Mouse (Mus musculus): ENCODE data around the gene Trim15. TPM values are rescaled to one million over a fixed set of nuclear protein-coding genes. Genes with fewer than 3 reads are reported as not detected.
"Not testable (repeated sequence)": the region's sequence is repeated elsewhere in the genome, so short reads cannot be mapped to it uniquely, and the experiment has no call there.

Trim15 gene
- polyA plus RNA-seq, 1 experiment from 2014 or later = 0.37 TPM

DNA sequence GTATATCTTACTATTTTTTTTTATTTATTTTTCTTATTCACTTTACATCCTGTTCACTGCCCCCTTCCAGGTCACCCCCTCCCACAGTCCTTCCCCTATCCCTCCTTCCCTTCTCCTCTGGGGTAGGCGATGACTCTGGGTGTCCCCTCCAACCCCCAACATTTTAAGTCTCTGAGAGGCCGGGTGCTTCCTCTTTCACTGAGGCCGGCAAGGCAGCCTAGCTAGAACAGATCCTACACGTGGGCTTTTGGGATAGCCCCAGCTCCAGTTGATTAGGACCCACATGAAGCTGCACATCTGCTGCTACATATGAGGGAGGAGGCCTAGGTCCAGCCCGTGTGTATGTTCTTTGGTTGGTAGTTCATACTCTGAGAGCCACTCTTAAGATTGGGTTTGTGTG is 28.0 kb downstream of the Trim15 start:
- Histone ChIP-seq H3K9me3 (replicated peaks) (no peaks in the 10 kb centered on the region), H3K4me3 (no peak overlapping the region), H3K36me3 (no peaks in the 10 kb centered on the region), H3K27me3 (no peaks in the 10 kb centered on the region), H3K27ac (no peak overlapping the region), H3K9ac (no peak overlapping the region), H3K4me2 (replicated peaks) (no peak overlapping the region), H3K4me1 (peaks cover 15% of the 10 kb centered on the region)
- WGBS = 88% methylated on average over 5 of the region's 5 CpGs
- ATAC-seq (ENCODE audit: low FRiP score) = no peak

DNA sequence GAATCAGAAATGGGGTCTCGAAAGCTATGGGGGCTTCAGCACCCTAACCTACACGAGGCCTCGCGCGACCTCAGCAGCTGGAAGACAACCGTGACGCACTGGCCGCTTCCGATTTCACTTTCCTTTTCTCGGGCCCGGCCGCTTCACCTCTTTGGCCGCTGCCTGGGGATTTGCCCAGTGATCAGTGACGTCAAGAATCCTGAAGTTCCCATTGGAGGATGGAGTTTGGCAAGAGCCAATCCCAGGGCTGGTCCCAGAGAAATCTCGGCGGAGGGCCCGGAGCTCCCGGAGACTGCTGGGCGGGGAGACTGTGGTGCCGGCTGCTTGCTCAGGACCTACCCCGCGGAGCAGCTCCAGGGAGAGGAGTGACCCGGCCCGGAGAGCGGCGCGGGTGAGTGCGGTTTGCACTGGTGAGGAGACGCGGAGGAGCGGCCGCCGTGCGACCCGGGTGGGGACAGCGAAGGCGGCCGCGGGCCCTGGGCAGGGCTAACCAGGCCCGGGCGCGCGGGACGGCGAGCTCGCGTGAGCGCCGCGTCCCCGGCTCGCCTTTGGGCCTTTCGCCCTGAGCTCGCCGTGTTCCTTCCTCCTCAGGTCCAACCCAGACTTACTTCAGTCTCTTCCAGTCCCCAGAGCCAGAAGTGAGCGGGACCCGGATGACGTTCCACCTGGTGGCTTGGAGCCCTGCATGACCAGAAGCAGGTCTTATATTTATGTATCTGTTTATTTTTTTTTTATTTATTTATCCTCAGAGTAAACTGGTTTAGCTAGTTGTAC is 29.9 kb downstream of the Trim15 start, which contains the start of gene Trim26:
Trim26 (plus strand) TSS at position 261 of the 774 bp plus-strand sequence.
- H3K27me3 ChIP-seq = no peaks in the 10 kb centered on the region
- peak within 1 kb of the TSS; percentile 87 for H3K9ac ChIP-seq
- peak within 1 kb of the TSS; percentile 79 for H3K4me3 ChIP-seq
- WGBS = under 1% methylated on average over 58 of the region's 58 CpGs
- peak within 1 kb of the TSS; percentile 93 for H3K27ac ChIP-seq
- H3K9me3 ChIP-seq (replicated peaks) = no peaks in the 10 kb centered on the region
- ATAC-seq (ENCODE audit: low FRiP score) = peak; percentile 99
- no peaks in the 10 kb centered on the region for H3K36me3 ChIP-seq
- peak within 1 kb of the TSS; percentile 61 for H3K4me2 ChIP-seq (replicated peaks)
- H3K4me1 ChIP-seq = peaks cover 15% of the 10 kb centered on the region

DNA sequence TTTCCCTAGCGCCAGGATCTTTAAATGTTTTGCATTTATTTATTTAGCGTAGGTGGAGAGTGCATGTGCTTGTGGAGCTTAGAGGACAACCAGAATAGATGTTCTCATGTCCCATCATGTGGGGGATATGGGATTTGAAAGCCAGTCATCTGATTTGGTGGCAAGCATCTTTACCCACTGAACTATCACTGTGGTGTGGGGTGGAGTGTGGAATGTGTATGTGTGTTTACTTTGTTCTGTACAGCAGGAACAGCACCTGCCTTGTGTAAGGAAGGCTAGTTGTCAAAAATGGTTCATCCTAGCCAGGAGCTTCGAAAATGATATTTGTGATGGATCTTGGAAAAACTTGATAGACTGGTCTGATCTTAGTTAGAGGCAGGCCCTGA is 30.6 kb downstream of the Trim15 start:
- 18% methylated on average over 3 of the region's 3 CpGs for WGBS
- Histone ChIP-seq H3K27ac (peak overlapping the region; percentile 93), H3K36me3 (no peaks in the 10 kb centered on the region), H3K9me3 (replicated peaks) (no peaks in the 10 kb centered on the region), H3K4me1 (peaks cover 15% of the 10 kb centered on the region), H3K4me3 (peak overlapping the region; percentile 79), H3K27me3 (no peaks in the 10 kb centered on the region), H3K9ac (peak overlapping the region; percentile 87), H3K4me2 (replicated peaks) (peak overlapping the region; percentile 61)
- peak; percentile 35 for ATAC-seq (ENCODE audit: low FRiP score)

DNA sequence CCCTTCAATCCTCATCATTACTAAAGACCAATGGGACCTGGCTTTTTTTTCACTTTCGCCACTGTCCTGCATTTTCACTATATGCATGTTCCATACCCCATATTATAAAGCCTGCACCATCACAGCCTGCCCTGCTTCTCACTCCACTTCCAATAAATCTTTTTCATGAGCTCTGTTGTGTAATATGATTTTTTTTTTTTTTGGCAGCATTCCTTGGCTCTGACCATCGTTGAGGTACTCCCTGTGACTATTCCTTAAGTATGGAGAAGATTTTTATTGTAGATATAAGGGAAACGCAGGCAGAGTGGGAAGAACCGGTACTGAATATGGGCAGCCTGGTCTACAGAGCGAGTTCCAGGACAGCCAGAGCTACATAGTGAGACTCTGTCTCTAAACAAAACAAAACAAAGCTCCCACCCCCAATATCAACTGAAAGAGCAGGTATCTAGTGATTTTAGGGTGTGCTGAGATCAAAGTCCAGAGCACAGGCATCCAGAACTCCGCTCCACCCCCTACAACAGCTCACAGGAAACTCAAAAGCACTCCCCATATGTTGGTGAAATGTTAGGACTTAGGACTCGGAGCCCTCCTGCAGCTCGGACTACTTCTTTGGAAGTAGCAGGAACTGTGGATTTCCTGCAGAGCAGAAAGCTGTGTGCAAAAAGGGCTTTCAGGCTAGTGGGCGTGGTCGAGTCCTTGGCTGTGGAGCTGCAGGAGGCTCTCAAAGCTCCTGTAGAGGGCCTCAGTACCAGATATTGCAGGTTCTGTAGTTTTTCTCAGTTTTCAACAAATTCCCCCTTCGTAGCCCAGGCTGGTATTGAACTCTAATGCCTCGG is 31.2 kb downstream of the Trim15 start:
- Histone ChIP-seq H3K4me1 (peaks cover 15% of the 10 kb centered on the region), H3K9me3 (replicated peaks) (no peaks in the 10 kb centered on the region), H3K4me2 (replicated peaks) (peak overlapping the region; percentile 61), H3K27me3 (no peaks in the 10 kb centered on the region), H3K9ac (peak overlapping the region; percentile 18; the same call in 1 of the 2 replicates), H3K36me3 (no peaks in the 10 kb centered on the region), H3K27ac (peak overlapping the region; percentile 93), H3K4me3 (peak overlapping the region; percentile 79; the same call in 1 of the 2 replicates)
- 32% methylated on average over 12 of the region's 12 CpGs for WGBS
- no peak for ATAC-seq (ENCODE audit: low FRiP score)

DNA sequence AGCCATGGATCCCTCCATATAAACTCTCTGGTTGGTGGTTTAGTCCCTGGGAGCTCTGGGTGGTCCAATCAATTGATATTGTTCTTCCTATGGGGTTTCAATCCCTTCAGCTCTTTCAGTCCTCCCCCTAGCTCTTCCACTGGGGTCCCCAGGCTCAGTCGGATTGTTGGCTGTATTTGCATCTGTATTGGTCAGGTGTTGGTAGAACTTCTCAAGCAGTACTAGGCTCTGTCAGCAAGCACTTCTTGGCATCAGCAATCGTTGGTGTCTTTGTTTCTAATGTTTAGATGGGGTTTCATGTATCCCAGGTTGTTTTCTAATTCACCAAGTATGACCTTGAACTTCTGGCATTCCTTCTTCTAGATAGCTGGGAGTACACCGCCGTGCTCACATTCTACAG is 34.3 kb downstream of the Trim15 start:
- ATAC-seq (ENCODE audit: low FRiP score) = no peak
- Histone ChIP-seq H3K4me1 (peaks cover 7% of the 10 kb centered on the region), H3K9me3 (replicated peaks) (no peaks in the 10 kb centered on the region), H3K4me2 (replicated peaks) (no peak overlapping the region), H3K36me3 (no peaks in the 10 kb centered on the region), H3K27me3 (no peaks in the 10 kb centered on the region; the same call in 1 of the 2 replicates), H3K27ac (no peak overlapping the region), H3K9ac (no peak overlapping the region), H3K4me3 (no peak overlapping the region)
- WGBS = 57% methylated on average over 4 of the region's 4 CpGs

DNA sequence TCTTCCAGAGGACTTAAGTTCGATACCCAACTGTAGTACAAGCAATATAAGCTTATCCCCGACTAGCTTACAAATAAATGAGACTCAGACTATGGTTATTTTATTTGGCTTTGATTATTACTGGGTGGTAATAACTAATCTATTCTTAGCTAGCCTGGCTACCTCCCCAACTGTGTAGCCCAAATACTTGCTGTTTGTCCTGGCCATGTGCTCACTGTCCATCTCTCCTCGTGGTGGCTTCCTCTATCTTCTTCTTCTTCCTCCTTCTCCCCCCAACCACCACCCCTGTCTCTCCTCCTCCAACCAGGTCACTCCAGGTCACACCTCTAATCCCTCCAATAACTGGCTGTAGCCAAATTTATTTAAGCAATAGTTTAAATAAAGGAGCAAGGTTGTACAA is 36.5 kb downstream of the Trim15 start:
- no peak overlapping the region for H3K27ac ChIP-seq
- no peak overlapping the region for H3K9ac ChIP-seq
- 80% methylated on average over 3 of the region's 3 CpGs for WGBS
- no peak for ATAC-seq (ENCODE audit: low FRiP score)
- H3K4me3 ChIP-seq = no peak overlapping the region
- H3K36me3 ChIP-seq = no peaks in the 10 kb centered on the region
- H3K4me1 ChIP-seq = no peaks in the 10 kb centered on the region
- H3K27me3 ChIP-seq = no peaks in the 10 kb centered on the region; the same call in 1 of the 2 replicates
- H3K9me3 ChIP-seq (replicated peaks) = no peaks in the 10 kb centered on the region
- no peak overlapping the region for H3K4me2 ChIP-seq (replicated peaks)

DNA sequence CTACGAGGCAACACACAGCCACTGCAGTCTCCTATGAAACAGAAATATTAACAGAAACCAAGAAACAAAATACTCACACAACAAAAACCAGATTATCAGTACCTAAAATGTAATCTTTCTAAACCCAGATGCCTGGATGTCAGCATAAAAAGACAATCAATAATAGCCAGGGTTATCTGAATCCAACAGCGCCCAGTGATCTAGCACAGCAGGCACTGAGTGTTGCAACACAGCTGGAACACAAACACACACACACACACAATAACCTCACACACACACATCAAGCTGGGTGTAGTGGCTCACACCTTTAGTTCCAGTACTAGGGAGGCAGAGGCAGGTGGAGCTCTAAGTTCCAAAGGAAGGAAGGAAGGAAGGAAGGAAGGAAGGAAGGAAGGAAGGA is 38.5 kb downstream of the Trim15 start:
- no peak overlapping the region for H3K9ac ChIP-seq
- no peaks in the 10 kb centered on the region for H3K4me1 ChIP-seq
- no peak for ATAC-seq (ENCODE audit: low FRiP score)
- no peaks in the 10 kb centered on the region for H3K9me3 ChIP-seq (replicated peaks)
- no peak overlapping the region for H3K4me3 ChIP-seq
- no peak overlapping the region for H3K27ac ChIP-seq
- H3K36me3 ChIP-seq = no peaks in the 10 kb centered on the region
- 90% methylated on average over 2 of the region's 2 CpGs for WGBS
- H3K27me3 ChIP-seq = no peaks in the 10 kb centered on the region; the same call in 1 of the 2 replicates
- no peak overlapping the region for H3K4me2 ChIP-seq (replicated peaks)

DNA sequence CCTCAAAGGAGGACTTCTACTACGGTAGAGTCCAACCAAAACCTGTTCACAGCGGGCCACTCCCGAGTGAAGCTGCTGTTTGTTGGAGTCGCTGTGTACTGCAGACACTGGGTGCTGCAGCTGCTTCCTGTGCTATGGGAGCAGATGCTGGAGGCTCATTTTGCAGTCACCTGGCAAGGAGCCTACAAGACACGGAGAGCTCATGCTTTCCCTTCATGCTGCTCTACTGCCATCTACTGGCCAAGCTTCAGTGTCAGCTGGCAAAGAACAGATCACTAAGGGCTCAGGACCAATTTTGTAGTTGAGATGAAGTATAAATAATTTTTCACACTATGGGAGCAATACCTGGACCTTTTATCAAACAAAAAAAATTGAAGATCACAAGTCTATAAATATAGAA is 41.0 kb downstream of the Trim15 start:
- not testable (repeated sequence) for H3K27ac ChIP-seq; H3K4me1 ChIP-seq; H3K4me3 ChIP-seq; H3K9ac ChIP-seq; H3K27me3 ChIP-seq; H3K36me3 ChIP-seq; H3K9me3 ChIP-seq (replicated peaks)
- WGBS = 18% methylated on average over 5 of the region's 5 CpGs
- peak; percentile 61; the same call in 1 of the 2 replicates for ATAC-seq (ENCODE audit: low FRiP score)
- H3K4me2 ChIP-seq (replicated peaks) = peak overlapping the region; percentile 25; the same call in 1 of the 2 replicates

DNA sequence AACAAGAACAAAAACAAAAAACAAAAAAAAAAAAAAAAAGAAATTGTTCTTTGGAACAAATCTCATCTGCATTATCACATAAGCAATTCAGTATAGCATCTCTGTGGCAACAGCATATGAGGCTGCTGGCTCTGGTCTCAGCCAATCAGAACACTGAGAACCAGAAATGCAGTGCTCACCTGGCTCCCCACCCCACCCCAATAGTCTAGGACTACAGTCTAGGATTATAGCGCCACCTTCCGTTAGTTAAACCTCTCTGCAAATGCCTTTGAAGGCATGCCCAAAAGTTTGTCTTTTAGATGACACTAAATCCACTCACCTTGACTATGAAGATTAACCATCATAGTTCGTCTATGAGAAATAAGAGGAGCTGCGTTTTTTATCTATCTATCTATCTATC is 41.5 kb downstream of the Trim15 start:
- H3K4me2 ChIP-seq (replicated peaks) = no peak overlapping the region
- H3K27me3 ChIP-seq = no peaks in the 10 kb centered on the region; the same call in 1 of the 2 replicates
- no peaks in the 10 kb centered on the region for H3K36me3 ChIP-seq
- no peak overlapping the region for H3K4me3 ChIP-seq
- no peaks in the 10 kb centered on the region for H3K4me1 ChIP-seq
- WGBS = 19% methylated on average over 4 of the region's 4 CpGs
- no peak; the same call in 1 of the 2 replicates for ATAC-seq (ENCODE audit: low FRiP score)
- no peak overlapping the region for H3K9ac ChIP-seq
- no peaks in the 10 kb centered on the region for H3K9me3 ChIP-seq (replicated peaks)
- H3K27ac ChIP-seq = no peak overlapping the region

DNA sequence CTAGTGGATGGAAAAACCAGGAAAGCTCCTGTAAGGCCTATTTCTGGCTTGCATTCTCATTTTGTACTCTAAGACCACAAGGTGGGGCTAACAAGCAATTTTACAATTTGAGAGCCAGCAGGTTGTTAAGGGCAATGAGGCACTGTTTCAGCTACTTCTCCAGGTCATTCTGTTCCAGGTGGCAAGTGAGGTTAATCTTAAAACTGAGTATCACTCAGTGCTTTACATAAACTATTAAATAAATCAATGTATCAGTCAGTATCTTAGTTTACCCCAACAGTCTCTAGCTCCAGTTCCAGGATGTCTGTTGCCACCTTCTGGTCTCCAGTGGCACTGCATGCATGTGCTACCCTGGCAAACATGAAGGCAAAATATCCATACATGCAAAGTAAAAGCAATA is 43.0 kb downstream of the Trim15 start:
- H3K36me3 ChIP-seq = no peaks in the 10 kb centered on the region
- H3K9me3 ChIP-seq (replicated peaks) = no peaks in the 10 kb centered on the region
- H3K27ac ChIP-seq = no peak overlapping the region
- no peaks in the 10 kb centered on the region for H3K4me1 ChIP-seq
- no peak for ATAC-seq (ENCODE audit: low FRiP score)
- H3K4me2 ChIP-seq (replicated peaks) = no peak overlapping the region
- no peaks in the 10 kb centered on the region; the same call in 1 of the 2 replicates for H3K27me3 ChIP-seq
- H3K9ac ChIP-seq = no peak overlapping the region
- H3K4me3 ChIP-seq = no peak overlapping the region

DNA sequence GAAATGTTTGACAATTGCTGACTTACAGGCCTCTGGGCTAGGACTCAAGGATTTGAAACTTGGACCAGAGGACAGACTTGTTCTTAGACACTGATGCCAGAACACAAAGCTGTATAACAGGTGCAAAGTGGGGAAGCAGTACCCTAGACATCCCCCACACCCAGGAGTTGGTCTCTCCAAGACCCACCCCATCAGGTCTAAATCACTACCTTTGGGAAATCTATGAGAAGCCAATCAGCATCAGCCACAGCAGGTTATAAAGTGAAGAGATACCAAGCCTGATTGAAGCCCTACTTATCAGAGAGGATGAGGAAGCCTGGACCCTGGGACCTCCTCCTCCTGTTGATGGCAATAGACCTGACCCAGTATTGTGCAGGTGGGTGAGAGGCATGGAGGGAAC is 55.1 kb downstream of the Trim15 start, which contains the start of gene H2-M10.6:
H2-M10.6 (plus strand) TSS at position 301 of the 400 bp plus-strand sequence.
- H3K9ac ChIP-seq = no peak within 1 kb of the TSS
- no peak within 1 kb of the TSS for H3K4me2 ChIP-seq (replicated peaks)
- H3K36me3 ChIP-seq = no peaks in the 10 kb centered on the region
- H3K4me3 ChIP-seq = no peak within 1 kb of the TSS
- H3K27me3 ChIP-seq = no peaks in the 10 kb centered on the region
- ATAC-seq (ENCODE audit: low FRiP score) = no peak
- H3K9me3 ChIP-seq (replicated peaks) = no peaks in the 10 kb centered on the region
- H3K27ac ChIP-seq = no peak within 1 kb of the TSS
- no peaks in the 10 kb centered on the region for H3K4me1 ChIP-seq

Data from hindbrain, embryonic 12.5 days (tissue).